Mouse (Mus musculus) spleen, adult 2 months (tissue): Measurements from ENCODE around the gene Ppm1n. TPM values are rescaled to one million over a fixed set of nuclear protein-coding genes. Genes with fewer than 3 reads are reported as not detected.

Source experiments
- DNase-seq, 2 experiments: peaks; one replicate each; pipeline versions ENCODE4 v3.0.0 to v3.0.0-alpha.2; 2012 to 2021; ENCODE audit warnings: low spot score in 2 of 2, low read depth in 1 of 2
- H3K27ac ChIP-seq: fragments of 200-500 bp; 2 replicates; pipeline ENCODE4 v1.5.1; 2012; ENCODE audit warnings: low read length, inconsistent platforms; ENCODE audit not compliant: insufficient read depth
- H3K27me3 ChIP-seq: fragments of 200-500 bp; 2 replicates; pipeline ENCODE4 v1.6.1; 2012; ENCODE audit warnings: mild to moderate bottlenecking, moderate library complexity, low read length, inconsistent platforms; ENCODE audit not compliant: control insufficient read depth, insufficient read depth
- H3K36me3 ChIP-seq: fragments of 200-500 bp; 2 replicates; pipeline ENCODE4 v1.6.1; 2012; ENCODE audit warnings: mild to moderate bottlenecking, low read length, inconsistent platforms; ENCODE audit not compliant: control insufficient read depth, insufficient read depth
- H3K4me1 ChIP-seq: fragments of 200-500 bp; 2 replicates; pipeline ENCODE4 v1.6.1; 2011; ENCODE audit warnings: inconsistent platforms; ENCODE audit not compliant: control insufficient read depth, insufficient read depth, insufficient read length
- H3K4me3 ChIP-seq: fragments of 200-500 bp; 2 replicates; pipeline ENCODE4 v1.5.1; 2011; ENCODE audit warnings: mild to moderate bottlenecking, inconsistent platforms; ENCODE audit not compliant: insufficient read depth, insufficient read length; ENCODE audit errors: extremely low read depth
- CTCF ChIP-seq: fragments of 200-500 bp; IDR thresholded peaks from 2 replicates; pipeline ENCODE4 v1.5.1; 2011; ENCODE audit warnings: mild to moderate bottlenecking, inconsistent platforms; ENCODE audit not compliant: insufficient read depth, insufficient read length, insufficient replicate concordance; ENCODE audit errors: extremely low read depth
- POLR2A ChIP-seq: fragments of 200-500 bp; IDR thresholded peaks from 2 replicates; pipeline ENCODE4 v1.6.1; 2011; ENCODE audit warnings: low read depth, low read length, inconsistent platforms
- WGBS: fragments of 180-500 bp; shearing (Covaris S2); methylation state at CpG from one replicate; pipeline ENCODE4 v1.1.7; 2018; 5-methylcytosine and 5-hydroxymethylcytosine counted together
- polyA plus RNA-seq: library from polyadenylated mRNA; depleted of rRNA; stranded (reverse); fragments of >200 nt; gene quantifications from 2 replicates; pipeline ENCODE4 v1.2.3, GENCODE M21; 2012

Ppm1n gene
- polyA plus RNA-seq, 1 experiment = 3.3 TPM

DNA sequence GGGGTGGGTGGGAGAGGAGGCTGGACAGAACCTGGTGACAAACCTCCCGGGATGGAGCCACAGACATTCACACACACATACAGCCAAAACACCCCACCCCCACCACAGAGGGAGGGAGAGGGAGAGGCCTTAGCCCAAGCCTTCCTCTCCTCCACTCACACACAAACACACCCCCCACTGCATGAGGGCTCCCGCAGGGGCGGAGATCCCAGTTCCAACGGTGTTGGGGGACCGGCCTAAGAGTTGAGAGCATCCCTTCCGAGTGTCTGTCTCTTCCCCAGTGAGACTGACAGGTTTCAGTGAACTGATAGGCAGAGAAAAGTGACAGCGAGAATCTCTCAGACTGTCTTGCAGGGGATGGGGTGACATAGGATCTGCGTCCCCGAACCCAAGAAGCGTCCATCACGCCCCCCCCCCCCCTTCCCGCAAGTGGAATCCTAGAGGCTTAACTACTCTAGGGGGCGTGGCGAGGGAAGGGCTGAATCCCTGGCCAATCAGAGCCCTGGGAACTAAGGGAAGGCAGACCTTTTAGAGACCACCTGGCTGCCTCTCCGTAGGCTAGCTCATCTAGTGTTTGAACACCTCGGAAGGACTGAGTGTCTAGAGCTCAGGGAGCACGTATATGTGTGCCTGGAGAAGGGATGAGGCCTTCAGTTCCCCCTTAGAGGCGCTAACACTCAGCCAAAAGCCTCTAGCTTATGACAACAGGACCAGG lies 28.0 kb upstream of the Ppm1n start:
- DNase-seq = peak in 1 of 2 experiments; percentile 60

GRCm38 (mm10) chr7:19306819-19307738 lies 27.2 kb upstream of the Ppm1n start:
- no peak for DNase-seq
- H3K36me3 ChIP-seq = no peaks in the 10 kb centered on the region
- H3K27ac ChIP-seq = no peak overlapping the region
- H3K4me3 ChIP-seq = no peak overlapping the region
- TF ChIP-seq CTCF = no peak
- TF ChIP-seq POLR2A = no peak
- H3K4me1 ChIP-seq = peaks cover 17% of the 10 kb centered on the region; the same call in 1 of the 2 replicates
- peaks cover 10% of the 10 kb centered on the region for H3K27me3 ChIP-seq
- WGBS = 84% methylated on average over 25 of the region's 25 CpGs

More for the DNA sequence above, 28.0 kb upstream of the Ppm1n start:
- Histone ChIP-seq H3K4me1 (peaks cover 17% of the 10 kb centered on the region; the same call in 1 of the 2 replicates), H3K36me3 (no peaks in the 10 kb centered on the region), H3K4me3 (peak overlapping the region; percentile 67), H3K27me3 (peaks cover 10% of the 10 kb centered on the region), H3K27ac (peak overlapping the region; percentile 86)
- 4% methylated on average over 18 of the region's 18 CpGs for WGBS
- TF ChIP-seq CTCF (no peak), POLR2A (no peak)

- no peak for DNase-seq
- no peak for TF ChIP-seq POLR2A
- no peak for TF ChIP-seq CTCF
- no peak overlapping the region for H3K4me3 ChIP-seq
- H3K27me3 ChIP-seq = peaks cover 10% of the 10 kb centered on the region
- H3K27ac ChIP-seq = no peak overlapping the region
- H3K36me3 ChIP-seq = no peaks in the 10 kb centered on the region
- peaks cover 17% of the 10 kb centered on the region; the same call in 1 of the 2 replicates for H3K4me1 ChIP-seq
- WGBS = 76% methylated on average over 16 of the region's 16 CpGs
Observed at GRCm38 (mm10) chr7:19305796-19306765, 26.2 kb upstream of the Ppm1n start.

DNA sequence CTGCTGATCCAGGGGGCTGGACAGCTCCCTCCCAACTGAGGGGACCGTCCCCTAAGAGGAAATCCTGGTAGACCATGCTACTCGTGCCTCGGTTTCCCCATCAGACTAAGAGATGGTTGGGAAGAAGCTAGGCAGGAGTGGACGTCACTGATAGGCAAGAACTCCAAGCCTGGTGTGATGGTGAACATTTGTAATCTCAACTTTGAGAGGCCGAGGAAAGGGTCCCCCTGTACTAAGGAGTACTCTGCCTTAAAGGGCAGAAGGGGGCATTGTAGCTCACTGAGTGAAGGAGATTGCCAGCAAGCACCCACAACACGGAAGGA lies 25.5 kb upstream of the Ppm1n start:
- Histone ChIP-seq H3K36me3 (no peaks in the 10 kb centered on the region), H3K4me1 (peaks cover 14% of the 10 kb centered on the region; the same call in 1 of the 2 replicates), H3K4me3 (no peak overlapping the region), H3K27ac (no peak overlapping the region), H3K27me3 (peaks cover 10% of the 10 kb centered on the region)
- DNase-seq = no peak
- TF ChIP-seq CTCF = no peak
- no peak for TF ChIP-seq POLR2A
- WGBS = 19% methylated on average over 6 of the region's 6 CpGs

GRCm38 (mm10) chr7:19304501-19305412 lies 24.9 kb upstream of the Ppm1n start:
- peaks cover 10% of the 10 kb centered on the region for H3K27me3 ChIP-seq
- peak overlapping the region; percentile 45; the same call in 1 of the 2 replicates for H3K4me3 ChIP-seq
- 8% methylated on average over 48 of the region's 48 CpGs for WGBS
- no peak overlapping the region for H3K27ac ChIP-seq
- H3K4me1 ChIP-seq = peaks cover 13% of the 10 kb centered on the region; the same call in 1 of the 2 replicates
- no peak for DNase-seq
- H3K36me3 ChIP-seq = no peaks in the 10 kb centered on the region
- TF ChIP-seq POLR2A (no peak), CTCF (no peak)
